Mouse (Mus musculus) CH12.LX (cell line): ENCODE measurements around the gene Efhd2.

ENCODE experiments used
- CTCF ChIP-seq, 2 experiments: IDR thresholded peaks in 1 of 2; conservative IDR thresholded peaks in 1 of 2; 2 replicates each; pipeline ENCODE4 v1.5.1; 2011 to 2012; ENCODE audit warnings: low read depth in 2 of 2, low read length in 2 of 2, improper control_type of control experiment in 1 of 2, inconsistent platforms in 1 of 2, mild to moderate bottlenecking in 1 of 2, moderate library complexity in 1 of 2
- POLR2A ChIP-seq: IDR thresholded peaks from 2 replicates; pipeline ENCODE4 v1.6.1; 2011; ENCODE audit warnings: low read depth, mild to moderate bottlenecking, improper control_type of control experiment, low read length
- ZC3H11A ChIP-seq: IDR thresholded peaks from 2 replicates; pipeline ENCODE4 v1.6.1; 2012; ENCODE audit warnings: low read depth, mild to moderate bottlenecking, inconsistent platforms, low read length, improper control_type of control experiment
- ZNF384 ChIP-seq: IDR thresholded peaks from 2 replicates; pipeline ENCODE4 v1.6.1; 2012; ENCODE audit warnings: low read depth, low read length, improper control_type of control experiment, inconsistent platforms

- TF ChIP-seq CTCF (conservative IDR thresholded peaks at IDR 0.05 in 1 of 2, IDR thresholded peaks at IDR 0.05 in 1 of 2; ENCODE audit: low read depth in 2 of 2, low read length in 2 of 2) (no peak), ZC3H11A (no peak), POLR2A (no peak), ZNF384 (no peak)
These were observed 10.9 kb downstream of the Efhd2 start for GRCm38 (mm10) chr4:141863726-141864280.
